ENCODE assay signal across 1 mouse cellular context in the genomic region with DNA sequence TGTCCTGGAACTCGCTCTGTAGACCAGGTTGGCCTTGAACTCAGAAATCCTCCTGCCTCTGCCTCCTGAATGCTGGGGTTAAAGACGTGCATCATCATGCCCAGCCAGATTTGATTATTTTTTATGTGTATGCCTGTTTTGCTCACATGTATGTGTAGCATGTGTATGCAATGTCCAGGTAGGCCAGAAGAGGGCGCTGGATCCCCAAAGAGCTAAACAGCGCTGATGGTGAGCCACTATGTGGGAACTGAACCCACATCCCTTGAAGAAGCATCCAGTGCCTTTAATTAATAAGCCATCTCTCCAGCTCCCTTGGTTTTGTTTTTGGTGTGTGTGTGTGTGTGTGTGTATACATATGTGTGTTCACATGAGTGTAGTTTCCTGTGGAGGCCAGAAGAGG.
TF ChIP-seq lines count a peak whose summit lies in the region.

No protein-coding gene starts in this region.

TF ChIP-seq in CH12.LX, 34 proteins besides CTCF, POLR2A, EP300 and RAD21:
- TF ChIP-seq SIN3A (IDR thresholded peaks at IDR 0.05; ENCODE audit: low read length) = no peak
- TF ChIP-seq UBTF (IDR thresholded peaks at IDR 0.05; ENCODE audit: low read depth, low read length) = no peak
- TF ChIP-seq NRF1 (IDR thresholded peaks at IDR 0.05; ENCODE audit: low read depth, low read length) = no peak
- TF ChIP-seq HCFC1 (IDR thresholded peaks at IDR 0.05; ENCODE audit: low read depth, low read length) = no peak
- TF ChIP-seq POLR2AphosphoS2 (IDR thresholded peaks at IDR 0.05; ENCODE audit: low read depth, low read length) = no peak
- no peak for TF ChIP-seq USF2 (conservative IDR thresholded peaks at IDR 0.05; ENCODE audit: low read depth, low read length)
- TF ChIP-seq NELFE (IDR thresholded peaks at IDR 0.05; ENCODE audit: low read depth, low read length) = no peak
- no peak for TF ChIP-seq MEF2A (IDR thresholded peaks at IDR 0.05; ENCODE audit: borderline replicate concordance, low read depth, low read length)
- no peak for TF ChIP-seq JUND (conservative IDR thresholded peaks at IDR 0.05; ENCODE audit: low read depth, low read length)
- TF ChIP-seq PAX5 (IDR thresholded peaks at IDR 0.05; ENCODE audit: low read length) = no peak
- no peak for TF ChIP-seq ELF1 (IDR thresholded peaks at IDR 0.05; ENCODE audit: low read depth, low read length)
- TF ChIP-seq GABPA (IDR thresholded peaks at IDR 0.05; ENCODE audit: insufficient replicate concordance, low read depth, low read length) = no peak
- no peak for TF ChIP-seq E2F4 (IDR thresholded peaks at IDR 0.05; ENCODE audit: insufficient replicate concordance, low read depth, low read length)
- no peak for TF ChIP-seq MAFK (IDR thresholded peaks at IDR 0.05; ENCODE audit: insufficient replicate concordance, low read length)
TF ChIP-seq in CH12.LX: peak in this region for 0.
